ENCODE assay signal across 8 mouse cellular contexts in the genomic region with DNA sequence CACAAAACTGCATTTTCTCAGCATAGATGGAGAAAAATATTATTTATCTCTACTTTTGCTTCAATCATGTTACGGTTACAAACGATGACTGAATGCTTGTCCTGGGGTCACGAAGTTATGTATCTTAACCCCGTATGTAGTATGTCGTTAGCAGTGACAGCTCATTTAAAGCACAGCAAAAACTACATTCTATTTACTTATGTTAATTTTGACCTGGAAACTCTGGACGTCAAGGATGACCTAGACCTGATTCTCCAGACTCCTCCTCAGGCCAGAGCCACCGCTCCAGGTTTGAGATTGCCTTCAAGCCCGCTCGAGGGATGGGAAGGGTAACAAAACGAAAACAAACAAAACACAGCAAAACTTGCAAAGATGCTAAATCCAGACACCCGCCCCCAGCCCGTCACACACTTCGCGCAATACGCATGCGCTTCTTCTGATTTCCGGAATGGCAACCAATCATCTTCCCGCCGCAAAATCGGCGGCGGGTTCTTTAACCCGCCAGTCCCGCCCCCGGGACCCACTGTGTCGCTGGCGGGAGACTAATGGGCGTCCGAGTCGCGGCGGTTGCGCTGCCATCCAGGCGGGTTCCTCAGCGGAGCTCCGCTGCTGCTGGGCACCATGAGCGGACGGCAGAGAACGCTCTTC. TPM values are rescaled to one million over a fixed set of nuclear protein-coding genes. Genes with fewer than 3 reads are reported as not detected.
DNase-seq lines count a peak whose midpoint lies in the region; ATAC-seq lines count a peak whose summit lies in the region.

A gene (plus strand): TSS at position 519 of the 648 bp plus-strand sequence.

- 2% methylated on average over 39 of the region's 39 CpGs for WGBS in hindbrain, embryonic 15.5 days

- H3K27me3 ChIP-seq in hindbrain, embryonic 15.5 days = no peaks in the 10 kb centered on the region

- peak within 1 kb of the TSS; percentile 92 for H3K4me3 ChIP-seq in hindbrain, embryonic 15.5 days

- peak; percentile 93 for DNase-seq in T-cell, adult 2 months (ENCODE audit: low spot score)
- peak; percentile 87 for DNase-seq in cerebellum, postnatal 36 days
- DNase-seq in frontal cortex, postnatal 36 days (ENCODE audit: low spot score in 2 of 2) = peak; percentile 89 to 93
- DNase-seq in left cerebral cortex, adult 11 months (ENCODE audit: low spot score) = peak; percentile 84
- peak; percentile 92 for DNase-seq in lung, postnatal 4 days
- peak; percentile 89 for DNase-seq in retina, postnatal 7 days (ENCODE audit: low read depth, low spot score)
- DNase-seq in urinary bladder, adult 2 months (ENCODE audit: low spot score) = peak; percentile 77

- H3K27ac ChIP-seq in hindbrain, embryonic 15.5 days (replicated peaks) = peak within 1 kb of the TSS; percentile 98

- peak; percentile 40 for ATAC-seq in hindbrain, embryonic 15.5 days (ENCODE audit: low FRiP score, low read depth)

- H3K4me2 ChIP-seq in hindbrain, embryonic 15.5 days = peak within 1 kb of the TSS; percentile 88

- H3K4me1 ChIP-seq in hindbrain, embryonic 15.5 days (replicated peaks) = peaks cover 36% of the 10 kb centered on the region

- peak within 1 kb of the TSS; percentile 90 for H3K9ac ChIP-seq in hindbrain, embryonic 15.5 days

- H3K36me3 ChIP-seq in hindbrain, embryonic 15.5 days = 0 out of 2 replicates have a peak, but pooled peaks cover 2% of the 10 kb centered on the region

- no peaks in the 10 kb centered on the region for H3K9me3 ChIP-seq in hindbrain, embryonic 15.5 days

RNA-seq across cellular contexts. Expression of the gene that starts here (rescaled TPM):
- polyA plus RNA-seq in hindbrain, embryonic 15.5 days (2015; fragmentation: Nextera tagmentation; extraction: Ambion mirVana) = 6.3 and 7.2 TPM in 2 replicates
- polyA plus RNA-seq in urinary bladder, adult 2 months (2012; rRNA removed) = 2.5 and 3.1 TPM in 2 replicates

Comparison
In these comparisons a context has a peak if more than half of its experiments do, and no peak if none do; other contexts are left out.
1. Peak in every context shown above with its lines: DNase-seq, ATAC-seq, H3K4me3 ChIP-seq and H3K27ac ChIP-seq.